Mouse (Mus musculus) neural tube, embryonic 15.5 days (tissue): ENCODE data around the gene Gm10024. TPM values are rescaled to one million over a fixed set of nuclear protein-coding genes. Genes with fewer than 3 reads are reported as not detected.
"Not testable (repeated sequence)": the region's sequence is repeated elsewhere in the genome, so short reads cannot be mapped to it uniquely, and the experiment has no call there.

Source experiments
- ATAC-seq: fragments of 200-750 bp; cut with Nextera tagmentation; 2 replicates; pipeline ENCODE4 v1.8.0; 2017; ENCODE audit warnings: mild to moderate bottlenecking, moderate TSS enrichment, moderate library complexity; ENCODE audit not compliant: low FRiP score
- H3K27ac ChIP-seq: fragments of 300-500 bp; sonication (generic); replicated peaks from 2 replicates; pipeline ENCODE4 v1.5.1; 2015; ENCODE audit warnings: mild to moderate bottlenecking, inconsistent platforms
- H3K27me3 ChIP-seq: fragments of 300-500 bp; sonication (generic); replicated peaks from 2 replicates; pipeline ENCODE4 v1.6.1; 2015; ENCODE audit warnings: inconsistent platforms
- H3K36me3 ChIP-seq: fragments of 300-500 bp; sonication (generic); 2 replicates; pipeline ENCODE4 v1.6.1; 2015; ENCODE audit warnings: inconsistent platforms
- H3K4me1 ChIP-seq: fragments of 300-500 bp; sonication (generic); 2 replicates; pipeline ENCODE4 v1.6.1; 2015; ENCODE audit warnings: inconsistent platforms
- H3K4me2 ChIP-seq: fragments of 300-500 bp; sonication (generic); 2 replicates; pipeline ENCODE4 v1.6.1; 2015; ENCODE audit warnings: inconsistent platforms, mild to moderate bottlenecking, moderate library complexity
- H3K4me3 ChIP-seq: fragments of 300-500 bp; sonication (generic); replicated peaks from 2 replicates; pipeline ENCODE4 v1.5.1; 2015; ENCODE audit warnings: mild to moderate bottlenecking, inconsistent platforms
- H3K9ac ChIP-seq: fragments of 300-500 bp; sonication (generic); replicated peaks from 2 replicates; pipeline ENCODE4 v1.6.1; 2015; ENCODE audit warnings: mild to moderate bottlenecking, inconsistent platforms
- H3K9me3 ChIP-seq: fragments of 300-500 bp; sonication (generic); replicated peaks from 2 replicates; pipeline ENCODE4 v1.6.1; 2016; ENCODE audit warnings: inconsistent platforms
- WGBS: fragments of 180-500 bp; shearing (Covaris S2); methylation state at CpG from one replicate; pipeline ENCODE4 v1.1.7; 2015; ENCODE audit warnings: mixed read lengths; 5-methylcytosine and 5-hydroxymethylcytosine counted together
- polyA plus RNA-seq: library from polyadenylated mRNA; unstranded; fragments of >200 nt; fragmentation: Nextera tagmentation; extraction: Ambion mirVana; gene quantifications from 2 replicates; pipeline ENCODE4 v1.2.1, GENCODE M21; 2015

The Gm10024 gene
- polyA plus RNA-seq, 1 experiment from 2014 or later: not detected

DNA sequence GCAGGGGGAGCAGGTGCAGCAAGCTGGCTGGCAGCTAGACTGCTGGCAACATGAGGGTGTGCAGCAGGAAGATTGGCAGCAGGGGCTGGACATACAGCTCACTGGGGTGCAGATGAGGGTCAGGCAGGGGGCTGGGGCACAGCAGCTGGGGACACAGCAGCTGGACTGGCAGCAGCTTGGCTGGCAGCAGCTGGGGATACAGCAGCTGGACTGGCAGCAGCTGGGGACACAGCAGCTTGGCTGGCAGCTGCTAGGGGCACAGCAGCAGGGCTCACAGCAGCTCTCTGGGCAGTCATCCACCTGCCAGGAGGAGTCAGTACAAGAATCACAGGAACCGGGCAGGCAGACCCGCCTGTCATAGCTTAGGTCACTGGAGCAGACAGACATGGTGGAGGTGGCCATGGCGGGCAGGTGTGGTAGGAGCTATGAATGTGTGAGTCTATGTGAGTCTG, 20.9 kb upstream of the Gm10024 start, which contains the start of gene Gm19402:
Gene Gm19402 (minus strand): TSS at position 402 of the 452 bp plus-strand sequence.
- not testable (repeated sequence) for H3K9me3 ChIP-seq, H3K9ac ChIP-seq, H3K36me3 ChIP-seq, ATAC-seq, H3K4me3 ChIP-seq, H3K27ac ChIP-seq, H3K4me2 ChIP-seq
- H3K27me3 ChIP-seq: peaks cover 28% of the 10 kb centered on the region
- H3K4me1 ChIP-seq: peaks cover 17% of the 10 kb centered on the region
- 63% methylated on average over 3 of the region's 3 CpGs for WGBS

DNA sequence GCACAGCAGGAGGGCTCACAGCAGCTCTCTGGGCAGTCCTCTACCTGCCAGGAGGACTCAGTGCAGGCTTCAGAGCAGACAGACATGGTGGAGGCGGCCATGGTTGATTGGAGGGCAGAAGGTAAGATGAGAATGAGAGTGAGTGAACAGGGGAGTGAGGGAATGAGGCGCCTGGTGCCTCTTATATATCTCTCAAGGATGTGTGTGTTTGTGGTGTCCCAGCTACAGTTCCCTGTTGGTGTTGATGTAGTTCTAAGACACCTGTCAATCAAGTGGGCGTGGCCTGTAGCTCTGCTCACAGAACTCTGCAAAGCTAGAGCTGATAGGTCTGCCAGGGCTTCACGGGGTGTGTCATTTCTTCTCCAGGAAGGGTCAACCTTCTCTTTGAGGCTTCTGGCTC, 14.1 kb upstream of the Gm10024 start, which contains the start of gene Gm9508:
Gene Gm9508 (minus strand): TSS at position 101 of the 400 bp plus-strand sequence.
- Histone ChIP-seq H3K4me1 (no peaks in the 10 kb centered on the region), H3K27me3 (no peaks in the 10 kb centered on the region), H3K4me2 (no peak within 1 kb of the TSS), H3K9ac (no peak within 1 kb of the TSS), H3K4me3 (no peak within 1 kb of the TSS), H3K36me3 (no peaks in the 10 kb centered on the region), H3K27ac (no peak within 1 kb of the TSS), H3K9me3 (no peaks in the 10 kb centered on the region)
- no peak for ATAC-seq
- 51% methylated on average over 4 of the region's 4 CpGs for WGBS

GRCm38 (mm10) chr10:77706326-77706725, 4.9 kb upstream of the Gm10024 start, which contains the start of gene Gm10272:
TSS of gene Gm10272 (plus strand) at chr10:77706626.
- Histone ChIP-seq H3K4me3 (no peak within 1 kb of the TSS), H3K4me2 (no peak within 1 kb of the TSS), H3K27me3 (no peaks in the 10 kb centered on the region), H3K27ac (no peak within 1 kb of the TSS), H3K9me3 (no peaks in the 10 kb centered on the region), H3K9ac (no peak within 1 kb of the TSS), H3K4me1 (no peaks in the 10 kb centered on the region), H3K36me3 (no peaks in the 10 kb centered on the region)
- WGBS: 84% methylated on average over 1 of the region's 1 CpGs
- no peak for ATAC-seq

- no peak for ATAC-seq
- 86% methylated on average over 3 of the region's 3 CpGs for WGBS
- no peak overlapping the region for H3K9ac ChIP-seq
Observed at GRCm38 (mm10) chr10:77709831-77710230, 1.4 kb upstream of the Gm10024 start.

DNA sequence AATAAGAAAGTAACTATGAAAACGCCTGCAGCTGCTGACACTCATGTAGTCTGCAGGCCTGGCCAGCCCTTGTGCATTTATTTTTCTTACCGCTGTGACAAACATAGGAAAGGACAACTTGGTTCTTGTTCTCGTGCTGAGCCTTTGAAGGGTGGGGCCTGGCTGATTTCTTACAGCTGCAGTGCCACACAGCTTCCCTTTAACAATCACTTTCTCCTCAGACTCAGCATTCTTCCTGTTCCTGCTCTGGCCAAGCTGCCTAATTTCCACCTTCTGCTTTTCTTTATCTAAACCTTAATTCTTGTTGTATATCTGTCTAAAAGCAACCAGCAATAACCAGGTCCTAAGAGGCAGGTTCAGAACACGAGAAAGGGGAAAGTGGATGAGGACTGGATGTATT, 2.5 kb downstream of the Gm10024 start:
- 78% methylated on average over 4 of the region's 4 CpGs for WGBS
- Histone ChIP-seq H3K9ac (no peak overlapping the region), H3K4me2 (no peak overlapping the region), H3K27me3 (no peaks in the 10 kb centered on the region), H3K36me3 (no peaks in the 10 kb centered on the region), H3K27ac (no peak overlapping the region), H3K9me3 (no peaks in the 10 kb centered on the region), H3K4me1 (no peaks in the 10 kb centered on the region), H3K4me3 (no peak overlapping the region)
- no peak for ATAC-seq

More at GRCm38 (mm10) chr10:77709831-77710230, 1.4 kb upstream of the Gm10024 start:
- no peaks in the 10 kb centered on the region for H3K4me1 ChIP-seq
- no peaks in the 10 kb centered on the region for H3K27me3 ChIP-seq
- H3K4me3 ChIP-seq: no peak overlapping the region
- H3K27ac ChIP-seq: no peak overlapping the region
- no peaks in the 10 kb centered on the region for H3K36me3 ChIP-seq
- no peaks in the 10 kb centered on the region for H3K9me3 ChIP-seq
- H3K4me2 ChIP-seq: no peak overlapping the region

DNA sequence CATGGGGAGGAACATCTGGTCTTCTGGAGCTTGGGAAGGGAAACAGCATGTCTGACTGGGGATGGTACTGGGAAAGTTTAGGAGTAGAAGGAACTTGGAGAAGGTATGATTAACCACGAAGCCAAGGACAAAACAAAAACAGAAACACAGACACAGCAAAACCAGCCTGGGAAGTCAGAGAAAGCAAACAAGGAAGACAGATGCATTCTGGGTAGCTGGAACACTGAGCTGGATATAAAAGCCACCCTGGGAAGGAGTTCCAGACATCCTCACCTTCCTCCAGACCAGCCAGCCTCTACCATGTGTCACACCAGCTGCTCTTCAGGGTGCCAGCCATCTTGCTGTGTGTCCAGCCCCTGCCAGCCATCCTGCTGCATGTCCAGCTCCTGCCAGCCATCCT, 4.2 kb downstream of the Gm10024 start, which contains the start of gene Gm10142:
Gene Gm10142 (plus strand): TSS at position 301 of the 400 bp plus-strand sequence.
- ATAC-seq: no peak
- no peak within 1 kb of the TSS for H3K4me2 ChIP-seq
- H3K9me3 ChIP-seq: no peaks in the 10 kb centered on the region
- no peak within 1 kb of the TSS for H3K4me3 ChIP-seq
- H3K36me3 ChIP-seq: no peaks in the 10 kb centered on the region
- no peak within 1 kb of the TSS for H3K9ac ChIP-seq
- no peaks in the 10 kb centered on the region for H3K27me3 ChIP-seq
- H3K4me1 ChIP-seq: no peaks in the 10 kb centered on the region
- no peak within 1 kb of the TSS for H3K27ac ChIP-seq
- 86% methylated on average over 1 of the region's 1 CpGs for WGBS

DNA sequence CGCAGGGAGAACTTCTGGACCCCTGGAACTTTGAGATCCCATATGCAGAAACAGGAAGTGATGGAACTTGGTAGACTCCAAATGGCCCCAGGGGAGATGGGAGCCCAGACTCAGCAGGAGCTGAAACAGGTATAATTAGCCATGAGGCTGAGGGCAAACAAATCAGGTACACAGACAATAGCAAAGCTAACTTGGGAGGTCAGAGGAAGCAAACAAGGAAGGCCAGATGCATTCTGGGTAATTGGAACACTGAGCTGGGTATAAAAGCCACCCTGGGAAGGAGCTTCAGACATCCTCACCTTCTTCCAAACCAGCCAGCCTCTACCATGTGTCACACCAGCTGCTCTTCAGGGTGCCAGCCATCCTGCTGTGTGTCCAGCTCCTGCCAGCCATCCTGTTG, 9.0 kb downstream of the Gm10024 start, which contains the start of gene Krtap12-1:
Gene Krtap12-1 (plus strand): TSS at position 301 of the 400 bp plus-strand sequence.
- ATAC-seq: not testable (repeated sequence)

GRCm38 (mm10) chr10:77724855-77725254, 13.6 kb downstream of the Gm10024 start:
- H3K36me3 ChIP-seq: no peaks in the 10 kb centered on the region
- no peak overlapping the region for H3K4me3 ChIP-seq
- no peak overlapping the region for H3K4me2 ChIP-seq
- H3K27ac ChIP-seq: no peak overlapping the region
- H3K9me3 ChIP-seq: no peaks in the 10 kb centered on the region
- no peaks in the 10 kb centered on the region for H3K27me3 ChIP-seq
- H3K4me1 ChIP-seq: no peaks in the 10 kb centered on the region
- 79% methylated on average over 8 of the region's 8 CpGs for WGBS
- no peak overlapping the region for H3K9ac ChIP-seq
- no peak for ATAC-seq

More for the DNA sequence above, 9.0 kb downstream of the Gm10024 start, which contains the start of gene Krtap12-1:
- H3K4me3 ChIP-seq, H3K9ac ChIP-seq, H3K4me2 ChIP-seq, H3K9me3 ChIP-seq, H3K36me3 ChIP-seq, H3K27ac ChIP-seq, H3K27me3 ChIP-seq, H3K4me1 ChIP-seq: not testable (repeated sequence)
- 83% methylated on average over 1 of the region's 1 CpGs for WGBS

GRCm38 (mm10) chr10:77726186-77726585, 14.9 kb downstream of the Gm10024 start, which contains the start of gene Gm10100:
TSS of gene Gm10100 (plus strand) at chr10:77726486.
- no peak within 1 kb of the TSS for H3K4me2 ChIP-seq
- no peak within 1 kb of the TSS for H3K9ac ChIP-seq
- ATAC-seq: no peak
- H3K4me1 ChIP-seq: no peaks in the 10 kb centered on the region
- no peaks in the 10 kb centered on the region for H3K27me3 ChIP-seq
- H3K4me3 ChIP-seq: no peak within 1 kb of the TSS
- no peaks in the 10 kb centered on the region for H3K9me3 ChIP-seq
- 51% methylated on average over 3 of the region's 3 CpGs for WGBS
- H3K36me3 ChIP-seq: no peaks in the 10 kb centered on the region
- H3K27ac ChIP-seq: no peak within 1 kb of the TSS

- Histone ChIP-seq H3K4me1 (no peaks in the 10 kb centered on the region), H3K36me3 (no peaks in the 10 kb centered on the region), H3K27me3 (no peaks in the 10 kb centered on the region), H3K4me2 (no peak overlapping the region), H3K9ac (no peak overlapping the region), H3K27ac (no peak overlapping the region), H3K4me3 (no peak overlapping the region), H3K9me3 (no peaks in the 10 kb centered on the region)
- WGBS: 73% methylated on average over 4 of the region's 4 CpGs
- ATAC-seq: no peak
Observed at GRCm38 (mm10) chr10:77728280-77728679, 17.0 kb downstream of the Gm10024 start.

DNA sequence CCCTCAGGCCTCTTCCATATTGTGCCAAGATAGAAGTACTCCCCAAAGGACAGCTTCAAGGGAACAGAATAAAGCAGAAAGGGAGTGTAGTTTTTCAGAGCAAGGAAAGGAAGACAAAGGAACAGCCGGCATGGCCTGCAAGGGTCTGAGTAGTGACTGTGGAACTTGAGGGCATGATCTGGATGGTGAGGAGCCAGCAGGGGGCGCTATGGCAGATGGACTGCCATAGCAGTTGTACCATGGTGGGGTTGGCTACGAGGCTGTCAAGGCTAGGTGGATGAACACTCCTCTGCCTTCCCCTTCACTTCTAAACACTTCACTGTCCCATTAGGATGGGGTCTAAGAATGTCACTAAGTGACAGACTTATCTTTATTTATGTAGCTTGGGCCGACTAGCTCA, 18.0 kb downstream of the Gm10024 start:
- Histone ChIP-seq H3K9me3 (no peaks in the 10 kb centered on the region), H3K4me2 (no peak overlapping the region)
- 59% methylated on average over 4 of the region's 4 CpGs for WGBS

DNA sequence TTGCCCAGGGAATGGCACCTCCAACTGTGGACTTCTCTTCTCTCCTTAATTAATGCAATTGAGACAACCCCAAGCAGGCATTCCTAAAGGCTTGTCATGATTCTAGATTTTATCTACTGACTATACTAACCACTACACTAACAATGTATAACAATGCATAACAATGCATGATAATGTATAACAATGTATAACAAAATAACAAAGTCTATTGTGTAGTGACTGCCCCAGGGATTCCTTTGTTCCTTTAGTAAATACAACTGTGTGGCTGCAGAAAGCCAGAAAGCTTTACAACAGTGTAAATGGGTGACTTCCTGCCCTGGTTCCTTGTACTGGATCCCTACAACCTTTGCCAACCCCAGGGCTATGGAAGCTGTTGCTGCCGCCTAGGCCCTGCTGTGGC, 24.7 kb downstream of the Gm10024 start:
- Histone ChIP-seq H3K4me2 (no peak overlapping the region), H3K27me3 (no peaks in the 10 kb centered on the region), H3K27ac (no peak overlapping the region), H3K36me3 (no peaks in the 10 kb centered on the region), H3K9ac (no peak overlapping the region), H3K9me3 (no peaks in the 10 kb centered on the region), H3K4me1 (no peaks in the 10 kb centered on the region), H3K4me3 (no peak overlapping the region)
- ATAC-seq: no peak
- 90% methylated on average over 1 of the region's 1 CpGs for WGBS

More for the DNA sequence above, 18.0 kb downstream of the Gm10024 start:
- H3K4me1 ChIP-seq: no peaks in the 10 kb centered on the region
- H3K27ac ChIP-seq: no peak overlapping the region
- H3K4me3 ChIP-seq: no peak overlapping the region
- no peak overlapping the region for H3K9ac ChIP-seq
- ATAC-seq: no peak
- H3K36me3 ChIP-seq: no peaks in the 10 kb centered on the region
- no peaks in the 10 kb centered on the region for H3K27me3 ChIP-seq
